Mouse (Mus musculus): ENCODE measurements around the gene Rgl1.
"Not testable (repeated sequence)": the region's sequence is repeated elsewhere in the genome, so short reads cannot be mapped to it uniquely, and the experiment has no call there.

Rgl1 gene

GRCm38 (mm10) chr1:152651495-152651874, 114.7 kb downstream of the Rgl1 start:
- DNase-seq: no peak

- no peak for DNase-seq
Measured at GRCm38 (mm10) chr1:152650856-152651494, 115.2 kb downstream of the Rgl1 start.

- no peak for DNase-seq
Measured at GRCm38 (mm10) chr1:152648052-152648451, 118.1 kb downstream of the Rgl1 start.

- DNase-seq: not testable (repeated sequence)
Measured at GRCm38 (mm10) chr1:152642207-152642606, 123.9 kb downstream of the Rgl1 start.

- peak; percentile 86 for DNase-seq
Measured at GRCm38 (mm10) chr1:152640195-152640981, 125.8 kb downstream of the Rgl1 start.

- no peak for DNase-seq
Measured at GRCm38 (mm10) chr1:152639344-152639743, 126.8 kb downstream of the Rgl1 start.

- no peak for DNase-seq
Measured at GRCm38 (mm10) chr1:152634638-152635037, 131.5 kb downstream of the Rgl1 start.

- DNase-seq: no peak
Measured at GRCm38 (mm10) chr1:152629780-152630179, 136.4 kb downstream of the Rgl1 start.

GRCm38 (mm10) chr1:152625651-152626050, 140.5 kb downstream of the Rgl1 start:
- no peak for DNase-seq

- DNase-seq: peak; percentile 87
Measured at GRCm38 (mm10) chr1:152624644-152625454, 141.3 kb downstream of the Rgl1 start.

- DNase-seq: peak; percentile 61
Measured at GRCm38 (mm10) chr1:152623375-152624270, 142.5 kb downstream of the Rgl1 start.

- DNase-seq: peak; percentile 69
Measured at GRCm38 (mm10) chr1:152622765-152623211, 143.4 kb downstream of the Rgl1 start.

- DNase-seq: no peak
Measured at GRCm38 (mm10) chr1:152621624-152622023, 144.5 kb downstream of the Rgl1 start.

- DNase-seq: no peak
Measured at GRCm38 (mm10) chr1:152619396-152619795, 146.8 kb downstream of the Rgl1 start.

GRCm38 (mm10) chr1:152618896-152619295, 147.3 kb downstream of the Rgl1 start:
- DNase-seq: no peak

GRCm38 (mm10) chr1:152618381-152618780, 147.8 kb downstream of the Rgl1 start:
- no peak for DNase-seq

- no peak for DNase-seq
Measured at GRCm38 (mm10) chr1:152617745-152618342, 148.3 kb downstream of the Rgl1 start.

GRCm38 (mm10) chr1:152616777-152617057, 149.4 kb downstream of the Rgl1 start:
- DNase-seq: no peak

- DNase-seq: no peak
Measured at GRCm38 (mm10) chr1:152615987-152616776, 150.0 kb downstream of the Rgl1 start.

- no peak for DNase-seq
Measured at GRCm38 (mm10) chr1:152614743-152615380, 151.3 kb downstream of the Rgl1 start.

All from kidney, adult 18-20 months (tissue).